Mouse (Mus musculus) G1E (cell line): ENCODE measurements at regions not wholly inside any gene's neighbourhood (a gene's known extent, or its start where the extent isn't known, plus 50 kb on each side); places are given as distances from the start of the nearest gene placed in this dataset.

Source experiments
- CTCF ChIP-seq: IDR thresholded peaks from 2 replicates; pipeline ENCODE4 v1.5.1; 2012; ENCODE audit warnings: low read depth, low read length, inconsistent platforms, mixed read lengths
- GATA1 ChIP-seq: IDR thresholded peaks from 2 replicates; pipeline ENCODE4 v1.6.1; 2012; ENCODE audit warnings: borderline replicate concordance, low read length, inconsistent platforms, mixed read lengths
- GATA2 ChIP-seq: IDR thresholded peaks from 2 replicates; pipeline ENCODE4 v1.6.1; 2012; ENCODE audit warnings: low read depth, low read length, inconsistent platforms, borderline replicate concordance
- POLR2AphosphoS5 ChIP-seq: IDR thresholded peaks from 2 replicates; pipeline ENCODE4 v1.6.1; 2012; ENCODE audit warnings: low read depth, low read length, inconsistent platforms; ENCODE audit not compliant: insufficient replicate concordance

- TF ChIP-seq CTCF, result no peak
- no peak for TF ChIP-seq POLR2AphosphoS5
- no peak for TF ChIP-seq GATA2
- no peak for TF ChIP-seq GATA1
These were observed 174.8 kb downstream of the Katnal1 start for GRCm38 (mm10) chr5:148754363-148754762.
